Mouse (Mus musculus): ENCODE results near the gene Heyl.

- TF ChIP-seq TCF12 (IDR thresholded peaks at IDR 0.05; ENCODE audit: insufficient read depth, poor library complexity, severe bottlenecking): no peak
- no peak for TF ChIP-seq USF1 (IDR thresholded peaks at IDR 0.05; ENCODE audit: low read depth)
- TF ChIP-seq POLR2A (IDR thresholded peaks at IDR 0.05; ENCODE audit: insufficient read length, low read depth): no peak
These were observed 55.7 kb downstream of the Heyl start for GRCm38 (mm10) chr4:123289038-123289437.
